In genomic region chr16:62506725-62507482, GRCm38 (mm10) we compare ENCODE assay signal across 8 mouse cellular contexts.
A peak's percentile ranks its signal among the peaks of the same experiment; 100 is the strongest.
DNase-seq lines count a peak whose midpoint lies in the region; ATAC-seq lines count a peak whose summit lies in the region.

No protein-coding gene starts in this region.

- no peak for ATAC-seq in inflammation-experienced regulatory T-cells, adult 6 months

- intact Hi-C loops in left cerebral cortex, postnatal 10 days (cut with DNase I) = no loop called here
- intact Hi-C loops in left cerebral cortex, postnatal 14 days (cut with DNase I) = loop anchor here (10.0 kb wide), 3 partner anchors 138 to 1902 kb away; partner anchors contain the start of gene Epha6

- peak; percentile 10 for DNase-seq in cerebellum, adult 9-10 months
- DNase-seq in cerebellum, postnatal 36 days = no peak
- peak; percentile 14 for DNase-seq in left cerebral cortex, adult 11 months (ENCODE audit: low spot score)
- DNase-seq in left cerebral cortex, postnatal 10 days (ENCODE audit: extremely low spot score in 1 of 2, low spot score in 2 of 2) = no peak
- peak; percentile 43 for DNase-seq in NIH3T3 (ENCODE audit: low read depth)
- peak; percentile 52 to 56 for DNase-seq in left cerebral cortex, postnatal 14 days (ENCODE audit: low spot score in 2 of 2)
- DNase-seq in spleen, postnatal 36 days (ENCODE audit: low spot score in 2 of 2) = no peak

Comparison
In these comparisons a context has a peak if more than half of its experiments do, and no peak if none do; other contexts are left out.
1. DNase-seq: peak in cerebellum, adult 9-10 months (single experiment), left cerebral cortex, adult 11 months (single experiment), NIH3T3 (single experiment) and left cerebral cortex, postnatal 14 days (2 of 2); none in cerebellum, postnatal 36 days (0 of 2), left cerebral cortex, postnatal 10 days (0 of 2) and spleen, postnatal 36 days (0 of 2).